In the genomic region with DNA sequence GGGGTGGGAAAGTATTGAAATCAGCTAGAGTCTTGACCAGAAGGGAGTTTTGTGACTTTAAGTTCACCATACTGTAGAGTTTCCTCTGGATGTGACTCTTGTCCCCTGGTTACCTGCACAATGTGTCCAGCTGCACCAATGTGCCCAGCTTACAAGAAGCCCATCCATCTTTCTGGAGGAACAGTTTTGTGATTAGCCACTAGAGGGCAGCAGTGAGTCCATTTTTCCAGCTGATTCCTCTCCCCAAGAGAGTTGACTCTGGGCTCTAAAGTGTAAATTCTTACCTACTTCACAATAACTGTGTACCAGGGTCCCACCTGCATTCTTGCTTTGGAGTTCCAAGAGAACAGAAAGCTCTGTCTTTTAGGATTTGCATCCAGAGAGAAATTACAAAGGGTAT, we compare ENCODE assay signal across 9 mouse cellular contexts.
DNase-seq lines count a peak whose midpoint lies in the region; ATAC-seq and TF ChIP-seq lines count a peak whose summit lies in the region.
"Had no signal": no experiment of that assay in that cellular context is flagged by ENCODE, and none has a peak within 500 bp of the region (broad histone marks: within the 10 kb centered on the region; RNA-seq: fewer than 3 reads in every experiment).

No protein-coding gene starts in this region.

- DNase-seq in kidney, adult 2 months, result peak; percentile 46
- peak; percentile 52 for DNase-seq in R1 (ENCODE audit: low read depth, low spot score)
- DNase-seq in cerebellum, adult 8-10 months, result peak; percentile 57
- DNase-seq in heart, postnatal 36 days, result peak; percentile 44 to 49
- peak; percentile 71 to 72 for DNase-seq in left cerebral cortex, postnatal 25 days (ENCODE audit: low spot score in 2 of 2)
- DNase-seq in retina, postnatal 7 days (ENCODE audit: low read depth, low spot score), result peak; percentile 49

- no peaks in the 10 kb centered on the region for H3K27me3 ChIP-seq in kidney, adult 2 months (replicated peaks; ENCODE audit: control insufficient read depth, insufficient read depth, low read length)
- H3K27me3 ChIP-seq in kidney, embryonic 15.5 days, result no peaks in the 10 kb centered on the region
- H3K27me3 ChIP-seq: heart, embryonic 15.5 days had no signal

- no peak overlapping the region for H3K9ac ChIP-seq in kidney, embryonic 15.5 days
- H3K9ac ChIP-seq: heart, embryonic 15.5 days had no signal

- no peak overlapping the region for H3K27ac ChIP-seq in kidney, adult 2 months (ENCODE audit: insufficient read depth, low read depth, low read length)
- H3K27ac ChIP-seq in kidney, embryonic 15.5 days, result no peak overlapping the region
- H3K27ac ChIP-seq: heart, embryonic 15.5 days had no signal

- no peaks in the 10 kb centered on the region for H3K9me3 ChIP-seq in kidney, embryonic 15.5 days (replicated peaks)
- H3K9me3 ChIP-seq: heart, embryonic 15.5 days had no signal

- no peak for ATAC-seq in kidney, embryonic 15.5 days (replicated peaks; ENCODE audit: low FRiP score)
- ATAC-seq in erythroblast, adult 5-6 weeks (replicated peaks; ENCODE audit: low FRiP score, poor library complexity, severe bottlenecking), result no peak

- H3K4me3 ChIP-seq in kidney, adult 2 months (ENCODE audit: insufficient read depth, low read depth, low read length), result no peak overlapping the region
- H3K4me3 ChIP-seq in kidney, embryonic 15.5 days (replicated peaks), result no peak overlapping the region
- H3K4me3 ChIP-seq: heart, embryonic 15.5 days had no signal

- no peak for TF ChIP-seq POLR2A in kidney, adult 2 months (IDR thresholded peaks at IDR 0.05; ENCODE audit: low read depth, low read length)

- no peak overlapping the region for H3K4me2 ChIP-seq in kidney, embryonic 15.5 days
- H3K4me2 ChIP-seq: heart, embryonic 15.5 days had no signal

- intact Hi-C loops in heart, postnatal 36 days (cut with DNase I), result loop anchor here (2.0 to 10.0 kb wide), 4 partner anchors 88 to 460 kb away; no protein-coding TSS in a partner anchor
- intact Hi-C loops in left cerebral cortex, postnatal 25 days (cut with DNase I), result loop anchor here (5.0 to 10.0 kb wide), 4 partner anchors 132 to 550 kb away; no protein-coding TSS in a partner anchor

- TF ChIP-seq CTCF in kidney, adult 2 months (conservative IDR thresholded peaks at IDR 0.05; ENCODE audit: insufficient read depth, insufficient read length, low read depth, low read length), result peak; percentile 65

- H3K4me1 ChIP-seq in kidney, adult 2 months (ENCODE audit: control insufficient read depth, insufficient read depth, low read length), result peaks cover 3% of the 10 kb centered on the region; the same call in 1 of the 2 replicates
- peaks cover 34% of the 10 kb centered on the region for H3K4me1 ChIP-seq in kidney, embryonic 15.5 days
- H3K4me1 ChIP-seq: heart, embryonic 15.5 days had no signal

- no peaks in the 10 kb centered on the region for H3K36me3 ChIP-seq in kidney, adult 2 months (ENCODE audit: control insufficient read depth, insufficient read depth, low read length)
- H3K36me3 ChIP-seq in kidney, embryonic 15.5 days, result no peaks in the 10 kb centered on the region
- H3K36me3 ChIP-seq: heart, embryonic 15.5 days had no signal
